Mouse (Mus musculus) monocyte, adult 2 months (primary cell): Measurements from ENCODE around the gene Lcn4.

Experiments used
- DNase-seq, 2 experiments: peaks; one replicate each; pipeline ENCODE4 v3.0.0; 2022; ENCODE audit warnings: low spot score in 2 of 2, low read depth in 1 of 2

Lcn4 gene

GRCm38 (mm10) chr2:26635489-26636324 is 35.4 kb downstream of the Lcn4 start:
- DNase-seq = no peak

GRCm38 (mm10) chr2:26634629-26635488 is 36.2 kb downstream of the Lcn4 start:
- DNase-seq = no peak

- no peak for DNase-seq
Measured at GRCm38 (mm10) chr2:26633953-26634530, 37.0 kb downstream of the Lcn4 start.

GRCm38 (mm10) chr2:26632541-26633395 is 38.3 kb downstream of the Lcn4 start:
- DNase-seq = no peak

- no peak for DNase-seq
Measured at GRCm38 (mm10) chr2:26628792-26629437, 42.2 kb downstream of the Lcn4 start.

GRCm38 (mm10) chr2:26627921-26628739 is 43.0 kb downstream of the Lcn4 start, which contains the start of gene Fam69b:
TSS of gene Fam69b (plus strand) at chr2:26628457.
- DNase-seq = no peak

GRCm38 (mm10) chr2:26626081-26626480 is 45.0 kb downstream of the Lcn4 start:
- DNase-seq = no peak

- no peak for DNase-seq
Measured at GRCm38 (mm10) chr2:26625419-26625818, 45.7 kb downstream of the Lcn4 start.

- no peak for DNase-seq
Measured at GRCm38 (mm10) chr2:26622984-26623383, 48.1 kb downstream of the Lcn4 start.

GRCm38 (mm10) chr2:26621246-26621645 is 49.8 kb downstream of the Lcn4 start:
- no peak for DNase-seq

- no peak for DNase-seq
Measured at GRCm38 (mm10) chr2:26617928-26618327, 53.2 kb downstream of the Lcn4 start.
